Mouse (Mus musculus): ENCODE data around the gene Sh2d3c. TPM values are rescaled to one million over a fixed set of nuclear protein-coding genes. Genes with fewer than 3 reads are reported as not detected.

Gene Sh2d3c
- 37.8 and 40.7 TPM in 2 replicates for polyA plus RNA-seq (2015; fragmentation: Nextera tagmentation; extraction: Ambion mirVana)

DNA sequence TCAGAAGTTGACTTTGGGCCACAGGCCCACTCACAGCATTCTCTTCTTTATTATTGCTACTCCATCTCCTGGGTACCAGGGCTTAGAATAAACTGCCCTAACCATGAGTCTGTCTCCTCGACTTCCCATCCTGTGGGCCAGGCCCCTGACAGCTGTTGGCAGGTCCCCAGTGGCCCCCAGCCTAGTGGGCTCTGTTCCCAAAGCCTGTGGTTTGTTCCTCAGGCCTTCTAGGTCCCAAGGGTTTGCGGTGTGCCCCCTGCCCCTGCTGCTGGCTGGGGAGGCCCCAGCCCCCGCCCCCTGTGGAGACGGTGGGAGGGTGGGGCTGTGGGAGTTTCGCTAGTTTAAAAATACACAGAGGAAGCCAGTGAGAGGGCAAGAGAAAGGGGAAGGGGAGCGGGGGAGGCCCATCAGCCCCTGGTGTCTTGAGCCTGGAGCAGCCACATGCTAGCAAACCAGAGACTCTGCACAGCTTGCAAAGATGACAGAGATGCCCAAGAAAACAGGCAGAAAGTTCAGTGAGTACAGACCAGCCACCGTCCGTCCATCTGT is at the start of gene Sh2d3c:
TSS of gene Sh2d3c (plus strand) at position 375 of the 549 bp plus-strand sequence.
- ATAC-seq: no peak
- 55% methylated on average over 8 of the region's 8 CpGs for WGBS

DNA sequence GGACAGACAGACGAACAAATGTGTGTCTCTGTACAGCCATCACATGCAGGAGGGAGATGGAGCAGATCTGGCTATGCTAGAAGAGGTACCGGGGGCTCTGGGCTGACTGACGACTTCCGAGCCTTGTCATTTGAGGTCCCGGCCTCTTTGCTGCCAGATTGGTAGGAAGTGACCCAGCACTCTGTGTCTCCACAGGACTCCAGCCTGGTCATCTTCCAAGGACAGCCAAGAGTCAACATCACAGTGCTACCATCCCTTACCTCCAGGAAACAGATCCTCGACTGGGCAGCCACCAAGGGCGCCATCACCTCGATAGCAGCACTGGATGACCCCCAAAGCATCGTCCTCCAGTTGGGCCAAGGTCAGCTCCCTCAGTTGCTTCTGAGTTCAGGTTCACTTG is 49.7 kb upstream of the Sh2d3c start:
- Histone ChIP-seq H3K27me3 (no peaks in the 10 kb centered on the region), H3K36me3 (no peaks in the 10 kb centered on the region), H3K4me1 (replicated peaks) (peaks cover 2% of the 10 kb centered on the region; the same call in 1 of the 2 replicates), H3K9ac (replicated peaks) (no peak overlapping the region), H3K9me3 (no peaks in the 10 kb centered on the region), H3K4me3 (replicated peaks) (no peak overlapping the region), H3K27ac (no peak overlapping the region), H3K4me2 (replicated peaks) (no peak overlapping the region)
- ATAC-seq: no peak
- 90% methylated on average over 9 of the region's 9 CpGs for WGBS

More for the DNA sequence above, at the start of gene Sh2d3c:
- H3K27ac ChIP-seq: 0 out of 2 replicates have a peak within 1 kb of the TSS, but pooled peaks have one; percentile 14
- H3K4me1 ChIP-seq (replicated peaks): peaks cover 4% of the 10 kb centered on the region
- no peaks in the 10 kb centered on the region for H3K27me3 ChIP-seq
- no peaks in the 10 kb centered on the region for H3K36me3 ChIP-seq
- H3K4me3 ChIP-seq (replicated peaks): no peak within 1 kb of the TSS
- no peak within 1 kb of the TSS for H3K4me2 ChIP-seq (replicated peaks)
- H3K9ac ChIP-seq (replicated peaks): peak within 1 kb of the TSS; percentile 36; the same call in 1 of the 2 replicates
- no peaks in the 10 kb centered on the region for H3K9me3 ChIP-seq

DNA sequence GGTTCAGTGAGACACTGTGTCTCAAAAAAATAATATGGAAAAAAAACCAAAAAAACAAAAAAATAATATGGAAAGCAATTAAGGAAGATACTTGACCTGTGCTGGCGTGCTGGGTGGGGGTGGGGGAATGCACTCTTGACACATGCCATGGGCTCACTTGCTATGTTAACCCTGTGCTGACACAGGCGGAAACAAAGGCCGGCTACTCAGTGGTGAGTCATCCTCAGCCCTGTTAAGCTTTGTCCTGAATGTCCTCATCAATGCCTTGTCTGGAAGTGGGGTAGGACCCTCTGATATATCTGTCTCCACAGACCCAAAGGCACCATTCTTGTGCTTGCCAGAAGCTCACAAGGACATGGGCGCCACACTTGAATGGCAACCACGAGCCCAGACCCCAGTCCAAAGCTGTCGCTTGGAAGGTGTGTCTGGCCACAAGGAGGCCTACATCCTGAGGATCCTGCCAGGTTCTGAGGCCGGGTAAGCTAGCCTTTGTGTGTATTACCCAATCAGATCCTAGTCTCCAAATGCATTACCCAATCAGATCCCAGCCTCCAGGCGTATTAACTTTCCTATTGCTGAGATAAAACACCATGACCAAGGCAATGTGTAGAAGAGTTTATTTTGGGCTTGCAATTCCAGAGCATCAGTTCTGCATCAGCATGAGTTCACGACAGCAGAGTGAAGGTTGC is 48.8 kb upstream of the Sh2d3c start:
- no peaks in the 10 kb centered on the region for H3K9me3 ChIP-seq
- H3K27me3 ChIP-seq: no peaks in the 10 kb centered on the region
- no peak overlapping the region for H3K27ac ChIP-seq
- peaks cover 2% of the 10 kb centered on the region; the same call in 1 of the 2 replicates for H3K4me1 ChIP-seq (replicated peaks)
- no peaks in the 10 kb centered on the region for H3K36me3 ChIP-seq
- 69% methylated on average over 9 of the region's 9 CpGs for WGBS
- H3K4me2 ChIP-seq (replicated peaks): no peak overlapping the region
- H3K4me3 ChIP-seq (replicated peaks): no peak overlapping the region
- ATAC-seq: no peak
- no peak overlapping the region for H3K9ac ChIP-seq (replicated peaks)

DNA sequence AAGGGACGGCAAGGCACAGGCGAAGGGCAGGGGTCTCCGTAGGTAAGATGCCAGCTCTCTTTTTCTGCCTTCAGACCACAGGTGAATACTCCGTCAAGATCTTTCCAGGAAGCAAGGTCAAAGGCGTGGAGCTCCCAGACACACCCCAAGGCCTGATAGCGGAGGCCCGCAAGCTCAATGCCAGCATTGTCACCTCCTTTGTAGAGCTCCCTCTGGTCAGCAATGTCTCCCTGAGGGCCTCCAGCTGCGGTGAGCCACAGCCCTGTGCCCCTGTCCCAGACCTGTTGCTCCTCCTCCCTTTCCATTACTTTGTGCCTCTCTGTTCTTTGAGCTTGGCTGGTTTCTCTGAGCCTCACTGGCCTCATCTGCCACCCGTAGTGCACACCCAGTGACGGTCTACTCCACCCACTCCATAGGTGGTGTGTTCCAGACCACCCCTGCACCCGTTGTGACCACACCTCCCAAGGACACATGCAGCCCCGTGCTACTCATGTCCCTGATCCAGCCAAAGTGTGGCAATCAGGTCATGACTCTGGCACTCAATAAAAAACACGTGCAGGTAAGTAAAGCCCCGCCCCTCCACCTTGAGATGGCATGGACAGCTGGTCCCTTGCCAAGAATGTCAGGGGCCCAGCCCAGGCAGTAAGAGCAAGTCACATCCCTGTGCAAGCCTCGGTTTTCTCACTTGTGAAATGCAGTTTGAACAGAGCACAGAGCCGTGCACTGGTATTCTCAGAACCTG is 47.5 kb upstream of the Sh2d3c start:
- Histone ChIP-seq H3K9ac (replicated peaks) (no peak overlapping the region), H3K9me3 (no peaks in the 10 kb centered on the region), H3K4me2 (replicated peaks) (no peak overlapping the region), H3K36me3 (no peaks in the 10 kb centered on the region), H3K27me3 (no peaks in the 10 kb centered on the region), H3K4me3 (replicated peaks) (no peak overlapping the region), H3K4me1 (replicated peaks) (no peaks in the 10 kb centered on the region), H3K27ac (no peak overlapping the region)
- 92% methylated on average over 16 of the region's 16 CpGs for WGBS
- ATAC-seq: no peak

DNA sequence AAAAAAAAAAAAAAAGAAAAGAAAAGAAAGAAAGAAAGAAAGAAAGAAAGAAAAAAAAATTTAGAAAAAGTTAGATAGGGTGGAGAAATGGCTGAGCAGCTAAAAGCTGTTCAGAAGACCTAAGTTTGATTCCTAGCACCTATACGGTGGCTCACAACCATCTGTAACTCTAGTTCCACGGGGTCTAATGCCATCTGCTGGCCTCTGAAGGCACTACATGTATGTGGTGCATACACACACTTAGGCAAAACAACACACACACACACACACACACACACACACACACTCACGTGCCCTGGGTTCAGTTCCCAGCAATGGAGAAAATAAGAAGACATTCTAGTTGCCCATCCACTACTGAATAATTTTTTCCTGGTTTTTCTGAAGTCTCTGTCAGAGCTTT is 44.0 kb upstream of the Sh2d3c start:
- WGBS: 93% methylated on average over 3 of the region's 3 CpGs
- no peaks in the 10 kb centered on the region for H3K9me3 ChIP-seq
- H3K36me3 ChIP-seq: no peaks in the 10 kb centered on the region
- no peak overlapping the region for H3K4me3 ChIP-seq (replicated peaks)
- no peaks in the 10 kb centered on the region for H3K4me1 ChIP-seq (replicated peaks)
- no peak overlapping the region for H3K27ac ChIP-seq
- no peaks in the 10 kb centered on the region for H3K27me3 ChIP-seq
- H3K9ac ChIP-seq (replicated peaks): no peak overlapping the region
- H3K4me2 ChIP-seq (replicated peaks): no peak overlapping the region
- no peak for ATAC-seq

DNA sequence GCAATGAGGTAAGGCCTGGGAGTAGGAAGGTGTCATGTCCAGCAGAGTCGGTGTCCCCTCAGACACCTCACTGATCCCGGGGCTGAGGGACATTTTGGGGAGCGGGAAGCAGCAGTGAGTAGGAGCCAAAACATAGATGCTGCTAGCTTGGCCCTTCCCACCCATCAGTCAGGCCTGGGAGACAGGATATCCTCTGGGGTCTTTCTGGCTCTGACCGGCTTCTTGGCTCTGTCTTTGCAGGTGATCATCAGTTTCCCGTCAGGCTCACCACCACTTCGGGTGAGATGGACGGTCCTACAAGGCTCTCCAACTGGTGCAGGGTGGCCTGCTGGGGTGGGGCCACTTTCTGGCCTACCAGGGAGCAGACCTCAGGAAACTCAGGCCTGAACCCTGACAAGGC is 43.2 kb upstream of the Sh2d3c start:
- WGBS: 96% methylated on average over 7 of the region's 7 CpGs
- ATAC-seq: no peak
- H3K27ac ChIP-seq: no peak overlapping the region
- H3K4me2 ChIP-seq (replicated peaks): no peak overlapping the region
- no peaks in the 10 kb centered on the region for H3K27me3 ChIP-seq
- H3K9me3 ChIP-seq: no peaks in the 10 kb centered on the region
- no peak overlapping the region for H3K4me3 ChIP-seq (replicated peaks)
- no peak overlapping the region for H3K9ac ChIP-seq (replicated peaks)
- peaks cover 2% of the 10 kb centered on the region for H3K36me3 ChIP-seq
- no peaks in the 10 kb centered on the region for H3K4me1 ChIP-seq (replicated peaks)

DNA sequence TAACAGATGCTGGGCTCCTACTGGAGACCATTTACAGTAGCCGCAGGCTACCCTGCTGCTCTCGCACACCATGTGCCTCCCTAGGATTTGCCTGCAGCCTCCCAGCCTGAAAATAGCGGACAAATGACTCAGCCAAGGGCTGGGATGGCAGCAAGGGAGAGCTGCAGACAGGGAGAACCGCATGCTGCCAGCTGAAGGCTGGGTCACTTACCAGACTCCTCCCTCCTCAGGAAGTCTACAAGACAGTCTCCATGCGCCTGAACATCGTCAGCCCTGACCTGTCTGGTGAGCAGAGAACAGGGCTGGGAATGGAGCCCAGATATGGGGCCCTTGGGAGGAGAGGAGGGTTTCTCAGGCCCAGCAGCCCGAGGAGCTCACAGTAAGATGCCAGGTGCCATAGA is 40.8 kb upstream of the Sh2d3c start:
- ATAC-seq: no peak
- Histone ChIP-seq H3K4me1 (replicated peaks) (no peaks in the 10 kb centered on the region), H3K4me2 (replicated peaks) (no peak overlapping the region), H3K36me3 (peaks cover 26% of the 10 kb centered on the region), H3K9me3 (no peaks in the 10 kb centered on the region), H3K27ac (no peak overlapping the region), H3K27me3 (no peaks in the 10 kb centered on the region), H3K4me3 (replicated peaks) (no peak overlapping the region), H3K9ac (replicated peaks) (no peak overlapping the region)
- 64% methylated on average over 7 of the region's 7 CpGs for WGBS

DNA sequence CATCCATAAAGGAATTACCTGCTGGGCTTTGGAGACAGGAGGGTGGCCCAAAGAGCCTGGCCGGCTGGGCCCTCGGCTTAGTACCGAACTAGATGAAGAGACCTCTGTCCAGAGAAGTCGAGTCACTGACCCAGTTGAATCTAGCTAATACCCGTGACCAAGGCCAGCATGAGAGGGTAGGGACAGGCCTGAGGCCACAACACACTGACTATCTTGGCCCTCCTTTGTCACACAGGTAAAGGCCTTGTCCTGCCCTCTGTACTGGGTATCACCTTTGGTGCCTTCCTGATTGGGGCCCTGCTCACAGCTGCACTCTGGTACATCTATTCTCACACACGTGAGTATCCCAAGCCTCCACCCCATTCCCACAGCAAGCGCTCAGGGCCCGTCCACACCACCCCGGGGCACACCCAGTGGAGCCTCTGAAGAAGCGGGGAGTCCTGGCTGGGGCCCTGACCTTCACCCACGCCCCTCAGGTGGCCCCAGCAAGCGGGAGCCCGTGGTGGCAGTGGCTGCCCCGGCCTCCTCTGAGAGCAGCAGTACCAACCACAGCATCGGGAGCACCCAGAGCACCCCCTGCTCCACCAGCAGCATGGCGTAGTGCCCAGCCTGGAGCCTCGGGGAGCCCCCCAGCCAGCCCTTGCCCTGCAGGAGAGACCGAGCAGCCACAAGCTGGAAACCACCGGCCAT is 39.7 kb upstream of the Sh2d3c start:
- Histone ChIP-seq H3K27ac (no peak overlapping the region), H3K27me3 (no peaks in the 10 kb centered on the region), H3K36me3 (peaks cover 37% of the 10 kb centered on the region), H3K4me3 (replicated peaks) (no peak overlapping the region), H3K9ac (replicated peaks) (0 out of 2 replicates have a peak overlapping the region, but pooled peaks have one; percentile 23), H3K4me1 (replicated peaks) (no peaks in the 10 kb centered on the region), H3K9me3 (no peaks in the 10 kb centered on the region), H3K4me2 (replicated peaks) (no peak overlapping the region)
- 87% methylated on average over 19 of the region's 19 CpGs for WGBS
- ATAC-seq: 0 out of 2 replicates have a peak, but pooled peaks have one; percentile 13

DNA sequence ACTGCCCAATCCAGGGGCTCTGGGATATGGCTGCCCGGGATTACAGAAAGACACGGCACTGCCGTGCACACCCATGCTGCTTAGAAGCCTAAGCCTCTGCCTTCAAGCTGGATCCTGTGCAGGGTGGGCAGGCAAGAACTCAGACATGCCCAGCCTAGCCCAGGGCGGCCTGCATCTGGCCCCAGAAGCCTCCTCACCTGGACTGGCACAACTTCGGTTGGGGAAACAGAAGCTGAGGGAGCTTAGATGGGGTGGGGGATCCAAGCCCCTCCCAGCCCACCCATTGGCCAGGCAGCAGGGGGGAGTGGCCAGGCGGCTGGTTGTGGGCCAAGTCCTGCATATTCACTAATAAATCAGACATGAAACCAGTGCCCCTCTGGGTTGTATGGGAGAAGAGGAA is 39.1 kb upstream of the Sh2d3c start:
- no peak overlapping the region for H3K9ac ChIP-seq (replicated peaks)
- 63% methylated on average over 6 of the region's 6 CpGs for WGBS
- ATAC-seq: 0 out of 2 replicates have a peak, but pooled peaks have one; percentile 28
- H3K27me3 ChIP-seq: no peaks in the 10 kb centered on the region
- H3K9me3 ChIP-seq: no peaks in the 10 kb centered on the region
- no peak overlapping the region for H3K4me3 ChIP-seq (replicated peaks)
- H3K4me2 ChIP-seq (replicated peaks): no peak overlapping the region
- H3K27ac ChIP-seq: no peak overlapping the region
- H3K4me1 ChIP-seq (replicated peaks): no peaks in the 10 kb centered on the region
- H3K36me3 ChIP-seq: peaks cover 43% of the 10 kb centered on the region

DNA sequence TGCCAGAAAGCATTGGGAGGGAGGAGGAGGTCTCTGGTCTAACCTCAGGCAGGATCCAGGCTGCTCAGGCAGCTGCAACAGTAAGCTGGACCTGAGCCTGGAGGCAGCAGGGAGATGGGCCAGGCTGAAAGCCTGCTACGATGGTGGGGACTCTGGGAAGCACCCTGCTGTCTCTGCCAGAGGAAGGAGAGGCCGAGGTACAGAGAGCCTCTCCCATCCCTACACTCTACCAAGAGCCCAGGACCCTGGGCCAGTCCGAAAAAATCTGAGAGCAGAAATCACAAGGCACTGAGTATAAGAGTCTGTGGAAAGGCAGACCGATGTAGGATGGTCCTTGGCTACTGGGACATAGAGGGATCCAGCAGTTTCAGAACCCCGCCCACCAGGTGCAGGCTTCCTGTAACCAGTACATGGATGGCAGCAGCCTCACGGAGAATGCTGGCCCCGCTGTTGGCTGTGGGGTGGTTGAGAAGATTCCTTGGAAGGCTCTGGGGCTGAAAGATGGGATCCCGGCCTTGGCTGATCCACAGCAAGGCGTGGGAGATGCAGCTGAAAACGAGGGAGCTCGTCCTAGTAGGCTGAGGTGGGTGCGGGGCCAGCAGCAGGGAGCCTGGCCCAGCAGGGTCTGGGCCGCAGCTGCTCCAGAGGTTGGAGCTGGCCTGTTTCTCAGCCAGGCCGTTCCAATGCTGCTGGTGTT is 38.0 kb upstream of the Sh2d3c start:
- no peaks in the 10 kb centered on the region for H3K9me3 ChIP-seq
- no peak overlapping the region for H3K4me3 ChIP-seq (replicated peaks)
- 83% methylated on average over 14 of the region's 14 CpGs for WGBS
- peaks cover 54% of the 10 kb centered on the region for H3K36me3 ChIP-seq
- no peak for ATAC-seq
- H3K27ac ChIP-seq: no peak overlapping the region
- H3K27me3 ChIP-seq: no peaks in the 10 kb centered on the region
- no peak overlapping the region for H3K4me2 ChIP-seq (replicated peaks)
- peak overlapping the region; percentile 3; the same call in 1 of the 2 replicates for H3K9ac ChIP-seq (replicated peaks)
- H3K4me1 ChIP-seq (replicated peaks): no peaks in the 10 kb centered on the region

DNA sequence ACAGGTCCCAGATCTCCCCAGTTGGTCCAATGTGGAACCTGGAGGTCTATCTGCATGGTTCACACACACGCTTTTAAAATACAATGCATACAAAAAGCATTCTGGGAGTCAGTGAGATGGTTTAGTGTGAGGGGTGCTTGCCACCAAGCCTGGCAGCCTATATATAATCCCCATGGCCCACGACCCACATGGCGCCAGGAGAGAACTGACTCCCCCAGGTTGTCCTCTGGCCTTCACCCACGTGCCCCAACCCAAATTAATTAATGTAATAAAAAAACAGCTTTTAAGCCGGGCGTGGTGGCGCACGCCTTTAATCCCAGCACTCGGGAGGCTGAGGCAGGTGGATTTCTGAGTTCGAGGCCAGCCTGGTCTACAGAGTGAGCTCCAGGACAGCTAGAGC is 37.2 kb upstream of the Sh2d3c start:
- no peak overlapping the region for H3K9ac ChIP-seq (replicated peaks)
- H3K9me3 ChIP-seq: no peaks in the 10 kb centered on the region
- no peak overlapping the region for H3K4me2 ChIP-seq (replicated peaks)
- 90% methylated on average over 10 of the region's 10 CpGs for WGBS
- H3K27ac ChIP-seq: no peak overlapping the region
- H3K36me3 ChIP-seq: peaks cover 59% of the 10 kb centered on the region
- no peak for ATAC-seq
- H3K4me1 ChIP-seq (replicated peaks): no peaks in the 10 kb centered on the region
- H3K27me3 ChIP-seq: no peaks in the 10 kb centered on the region
- H3K4me3 ChIP-seq (replicated peaks): no peak overlapping the region

All from midbrain, embryonic 13.5 days (tissue).